Mouse (Mus musculus) forebrain, embryonic 15.5 days (tissue): Measurements from ENCODE around the gene Ccin. TPM values are rescaled to one million over a fixed set of nuclear protein-coding genes. Genes with fewer than 3 reads are reported as not detected.

Experiments
- ATAC-seq: fragments of 200-750 bp; cut with Nextera tagmentation; replicated peaks from 2 replicates; pipeline ENCODE4 v1.8.0; 2017; ENCODE audit warnings: mild to moderate bottlenecking, moderate TSS enrichment, moderate library complexity
- H3K27ac ChIP-seq: fragments of 300-500 bp; sonication (generic); replicated peaks from 2 replicates; pipeline ENCODE4 v1.5.1; 2015; ENCODE audit warnings: mild to moderate bottlenecking, inconsistent platforms
- H3K27me3 ChIP-seq: fragments of 300-500 bp; sonication (generic); 2 replicates; pipeline ENCODE4 v1.6.1; 2015; ENCODE audit warnings: inconsistent platforms
- H3K36me3 ChIP-seq: fragments of 300-500 bp; sonication (generic); 2 replicates; pipeline ENCODE4 v1.6.1; 2015; ENCODE audit warnings: mild to moderate bottlenecking, inconsistent platforms
- H3K4me1 ChIP-seq: fragments of 300-500 bp; sonication (generic); 2 replicates; pipeline ENCODE4 v1.6.1; 2015; ENCODE audit warnings: inconsistent platforms
- H3K4me2 ChIP-seq: fragments of 300-500 bp; sonication (generic); replicated peaks from 2 replicates; pipeline ENCODE4 v1.6.1; 2015; ENCODE audit warnings: mild to moderate bottlenecking, inconsistent platforms
- H3K4me3 ChIP-seq: fragments of 300-500 bp; sonication (generic); 2 replicates; pipeline ENCODE4 v1.5.1; 2015; ENCODE audit warnings: mild to moderate bottlenecking, inconsistent platforms
- H3K9ac ChIP-seq: fragments of 300-500 bp; sonication (generic); replicated peaks from 2 replicates; pipeline ENCODE4 v1.6.1; 2015; ENCODE audit warnings: mild to moderate bottlenecking, inconsistent platforms
- H3K9me3 ChIP-seq: fragments of 300-500 bp; sonication (generic); 2 replicates; pipeline ENCODE4 v1.6.1; 2016; ENCODE audit warnings: inconsistent platforms
- WGBS: fragments of 180-500 bp; shearing (Covaris S2); methylation state at CpG from one replicate; pipeline ENCODE4 v1.1.7; 2015; ENCODE audit warnings: mixed read lengths; 5-methylcytosine and 5-hydroxymethylcytosine counted together
- polyA plus RNA-seq: library from polyadenylated mRNA; unstranded; fragments of >200 nt; fragmentation: Nextera tagmentation; extraction: Ambion mirVana; gene quantifications from 2 replicates; pipeline ENCODE4 v1.2.1, GENCODE M21; 2015

Ccin gene
- polyA plus RNA-seq, 1 experiment from 2014 or later: not detected

GRCm38 (mm10) chr4:43964951-43965684, 18.2 kb upstream of the Ccin start:
- Histone ChIP-seq H3K9me3 (no peaks in the 10 kb centered on the region), H3K27me3 (no peaks in the 10 kb centered on the region), H3K36me3 (no peaks in the 10 kb centered on the region), H3K27ac (no peak overlapping the region), H3K4me3 (no peak overlapping the region), H3K4me1 (peaks cover 10% of the 10 kb centered on the region), H3K4me2 (no peak overlapping the region), H3K9ac (no peak overlapping the region)
- no peak for ATAC-seq
- 49% methylated on average over 4 of the region's 4 CpGs for WGBS

- Histone ChIP-seq H3K9me3 (no peaks in the 10 kb centered on the region), H3K9ac (no peak overlapping the region), H3K4me2 (no peak overlapping the region), H3K27ac (no peak overlapping the region), H3K36me3 (no peaks in the 10 kb centered on the region), H3K27me3 (no peaks in the 10 kb centered on the region), H3K4me1 (peaks cover 10% of the 10 kb centered on the region), H3K4me3 (no peak overlapping the region)
- no peak for ATAC-seq
- WGBS: 85% methylated on average over 7 of the region's 7 CpGs
Observed at GRCm38 (mm10) chr4:43965856-43966535, 17.3 kb upstream of the Ccin start.

DNA sequence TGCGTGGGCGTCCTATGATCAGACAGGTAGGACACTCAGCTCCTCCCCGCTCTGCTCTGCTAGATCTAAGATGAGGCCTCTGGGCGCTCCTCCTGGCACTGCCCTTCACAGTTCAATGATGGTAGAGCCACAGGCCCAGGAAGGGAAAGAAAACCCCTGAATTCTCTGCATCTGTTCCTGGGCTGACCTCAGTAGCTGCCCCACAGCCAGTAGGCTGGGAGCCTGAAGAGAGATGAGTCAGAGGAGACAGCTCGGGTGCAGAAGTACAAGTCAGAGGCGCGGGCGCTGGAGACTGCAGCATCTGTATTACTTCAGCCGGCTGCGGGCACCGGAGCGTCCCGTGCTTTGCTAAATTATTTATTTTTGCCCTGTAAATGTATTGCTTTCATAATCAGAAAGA, 14.6 kb upstream of the Ccin start:
- 56% methylated on average over 13 of the region's 13 CpGs for WGBS
- Histone ChIP-seq H3K36me3 (no peaks in the 10 kb centered on the region), H3K27me3 (no peaks in the 10 kb centered on the region), H3K4me1 (peaks cover 19% of the 10 kb centered on the region), H3K9ac (no peak overlapping the region), H3K9me3 (no peaks in the 10 kb centered on the region), H3K4me2 (no peak overlapping the region), H3K27ac (no peak overlapping the region), H3K4me3 (no peak overlapping the region)
- no peak for ATAC-seq

DNA sequence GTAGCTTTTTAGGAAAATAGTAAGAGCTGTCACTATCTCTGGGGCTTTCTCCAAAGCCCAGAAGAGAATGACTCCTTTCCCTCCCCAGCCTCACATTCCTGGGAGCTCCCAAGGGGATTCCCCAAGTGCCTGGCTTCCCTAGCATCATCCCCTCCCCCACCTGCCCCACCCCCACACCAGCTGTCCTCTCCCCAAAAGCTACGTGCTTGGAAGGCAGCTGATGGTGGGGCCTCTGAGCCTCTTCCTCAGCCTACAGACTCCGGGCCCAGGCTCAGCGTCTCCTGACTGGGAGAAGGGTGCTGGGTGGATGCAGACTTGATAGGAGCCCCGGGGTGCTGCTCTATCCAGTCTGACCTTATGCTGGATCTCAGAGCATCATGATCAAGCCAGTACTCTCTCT, 13.9 kb upstream of the Ccin start:
- H3K4me3 ChIP-seq: no peak overlapping the region
- peak; percentile 69 for ATAC-seq
- H3K4me1 ChIP-seq: peaks cover 19% of the 10 kb centered on the region
- no peaks in the 10 kb centered on the region for H3K9me3 ChIP-seq
- no peak overlapping the region for H3K9ac ChIP-seq
- H3K36me3 ChIP-seq: no peaks in the 10 kb centered on the region
- H3K4me2 ChIP-seq: peak overlapping the region; percentile 6; the same call in 1 of the 2 replicates
- WGBS: 14% methylated on average over 4 of the region's 4 CpGs
- 0 out of 2 replicates have a peak overlapping the region, but pooled peaks have one; percentile 19 for H3K27ac ChIP-seq
- H3K27me3 ChIP-seq: no peaks in the 10 kb centered on the region

GRCm38 (mm10) chr4:43970393-43971330, 12.6 kb upstream of the Ccin start:
- Histone ChIP-seq H3K27ac (no peak overlapping the region), H3K4me2 (no peak overlapping the region), H3K4me3 (no peak overlapping the region), H3K9ac (no peak overlapping the region), H3K36me3 (no peaks in the 10 kb centered on the region), H3K9me3 (no peaks in the 10 kb centered on the region), H3K4me1 (peaks cover 19% of the 10 kb centered on the region), H3K27me3 (no peaks in the 10 kb centered on the region)
- WGBS: 86% methylated on average over 20 of the region's 20 CpGs
- no peak for ATAC-seq

DNA sequence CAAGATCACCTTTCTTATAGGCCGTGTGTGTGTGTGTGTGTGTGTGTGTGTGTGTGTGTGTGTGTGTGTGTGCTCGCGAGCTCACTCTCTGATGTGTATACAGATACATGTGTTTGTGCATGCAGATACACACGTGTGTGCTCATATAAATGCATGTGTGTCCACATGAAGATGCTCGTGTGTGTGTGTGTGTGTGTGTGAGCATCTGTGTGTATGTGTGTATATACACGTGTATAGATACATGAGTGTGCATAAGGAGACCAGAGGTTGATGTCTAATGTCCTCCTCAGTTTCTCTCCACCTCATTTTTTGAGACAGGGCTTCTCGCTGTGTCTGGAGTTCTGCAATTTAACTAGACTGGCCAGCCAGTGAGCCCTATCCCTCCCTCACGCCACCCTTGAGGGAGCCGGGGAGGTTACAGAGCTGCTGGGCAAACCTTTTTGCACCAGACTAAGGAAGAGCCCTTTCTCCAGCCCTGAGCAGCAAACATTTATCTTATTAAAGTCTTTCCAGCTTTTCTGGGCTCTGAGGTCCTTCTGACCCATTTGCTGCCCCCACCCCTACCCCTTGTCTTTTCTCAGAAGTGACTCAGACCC, 11.6 kb upstream of the Ccin start:
- Histone ChIP-seq H3K4me2 (no peak overlapping the region), H3K36me3 (no peaks in the 10 kb centered on the region), H3K4me1 (peaks cover 19% of the 10 kb centered on the region), H3K9ac (no peak overlapping the region), H3K27me3 (no peaks in the 10 kb centered on the region), H3K4me3 (no peak overlapping the region), H3K9me3 (no peaks in the 10 kb centered on the region), H3K27ac (no peak overlapping the region; the same call in 1 of the 2 replicates)
- WGBS: 69% methylated on average over 9 of the region's 9 CpGs
- ATAC-seq: no peak

DNA sequence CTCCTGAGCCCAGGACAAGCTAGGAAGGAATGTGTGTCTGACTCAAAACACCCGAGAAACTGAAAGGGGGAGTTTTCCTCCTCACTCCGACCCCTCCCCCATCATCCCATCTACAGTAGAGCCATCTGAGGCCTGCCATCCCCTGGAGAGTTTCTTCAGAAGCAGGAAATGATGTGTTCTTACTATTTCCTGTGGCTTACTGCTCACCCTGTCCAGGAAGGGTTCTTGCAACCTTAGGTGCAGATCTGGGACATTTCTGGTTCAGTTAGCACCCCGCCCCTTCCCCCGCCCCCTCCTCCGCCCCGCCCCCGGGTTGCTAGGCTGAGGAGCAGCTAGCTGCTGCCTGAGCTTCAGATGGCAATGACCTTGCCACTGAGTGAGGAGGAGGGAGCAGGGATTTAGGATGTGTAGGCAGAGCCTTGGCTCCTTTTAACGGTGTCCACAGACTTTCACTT, 11.1 kb upstream of the Ccin start:
- WGBS: 4% methylated on average over 8 of the region's 8 CpGs
- Histone ChIP-seq H3K27me3 (no peaks in the 10 kb centered on the region), H3K9ac (no peak overlapping the region), H3K4me3 (no peak overlapping the region), H3K4me1 (peaks cover 19% of the 10 kb centered on the region), H3K9me3 (no peaks in the 10 kb centered on the region), H3K27ac (no peak overlapping the region; the same call in 1 of the 2 replicates), H3K36me3 (no peaks in the 10 kb centered on the region), H3K4me2 (no peak overlapping the region)
- ATAC-seq: 0 out of 2 replicates have a peak, but pooled peaks have one; percentile 30

DNA sequence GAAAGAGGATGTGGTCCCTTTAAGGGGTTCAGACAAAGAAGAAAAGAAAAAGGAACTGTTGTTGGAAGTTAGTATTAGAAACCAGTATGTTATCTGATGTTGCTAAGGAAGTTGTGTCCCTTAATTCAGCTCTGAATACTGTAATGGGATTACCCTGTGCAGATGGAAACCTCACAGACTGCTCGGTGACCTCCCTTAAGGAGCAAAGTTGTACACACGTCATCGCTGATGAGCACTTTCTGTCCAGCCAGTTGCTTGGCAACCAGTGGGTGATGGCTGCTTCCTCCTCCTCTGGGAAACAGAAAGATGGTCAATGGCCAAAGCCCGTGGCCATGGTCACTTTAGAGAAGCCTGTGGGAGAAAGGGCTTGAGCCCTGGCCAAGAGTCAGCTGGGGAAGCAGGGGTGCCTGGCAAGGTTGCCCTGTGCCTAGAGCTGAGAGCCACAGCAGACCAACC, 9.7 kb upstream of the Ccin start:
- WGBS: 53% methylated on average over 4 of the region's 4 CpGs
- Histone ChIP-seq H3K36me3 (no peaks in the 10 kb centered on the region), H3K9me3 (no peaks in the 10 kb centered on the region), H3K4me2 (no peak overlapping the region), H3K27me3 (no peaks in the 10 kb centered on the region), H3K4me1 (peaks cover 22% of the 10 kb centered on the region), H3K27ac (no peak overlapping the region), H3K4me3 (no peak overlapping the region), H3K9ac (no peak overlapping the region)
- no peak for ATAC-seq

GRCm38 (mm10) chr4:43974914-43975616, 8.2 kb upstream of the Ccin start:
- H3K9me3 ChIP-seq: no peaks in the 10 kb centered on the region
- no peaks in the 10 kb centered on the region for H3K27me3 ChIP-seq
- 81% methylated on average over 10 of the region's 10 CpGs for WGBS
- peaks cover 29% of the 10 kb centered on the region for H3K4me1 ChIP-seq
- no peaks in the 10 kb centered on the region for H3K36me3 ChIP-seq
- no peak overlapping the region for H3K4me2 ChIP-seq
- H3K9ac ChIP-seq: no peak overlapping the region
- no peak overlapping the region for H3K27ac ChIP-seq
- no peak for ATAC-seq
- no peak overlapping the region for H3K4me3 ChIP-seq

DNA sequence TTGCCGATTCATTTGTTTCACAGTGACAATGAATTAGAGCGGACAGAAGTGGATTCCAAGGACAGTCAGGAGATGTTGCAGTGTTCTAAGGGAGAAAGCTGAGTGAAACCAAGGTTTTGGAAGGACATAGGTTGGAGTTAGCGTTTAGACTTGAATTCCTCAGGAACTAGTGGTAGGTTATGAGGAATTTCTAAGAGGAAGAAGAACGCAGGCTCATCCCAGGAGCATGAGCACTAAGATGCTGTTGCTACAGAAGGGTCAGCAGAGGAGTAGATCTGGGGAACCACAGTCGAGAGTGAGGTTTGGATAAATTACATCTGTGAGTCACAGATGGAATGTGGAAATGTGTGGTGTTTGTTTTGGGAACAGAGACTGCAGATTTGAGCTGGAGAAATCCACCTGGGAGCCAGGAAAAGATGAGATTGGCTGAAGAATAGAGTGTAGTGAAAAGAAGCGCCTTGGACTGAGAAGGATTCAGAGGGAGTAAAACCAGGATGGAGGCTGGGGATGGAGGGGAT, 7.0 kb upstream of the Ccin start:
- Histone ChIP-seq H3K36me3 (no peaks in the 10 kb centered on the region), H3K27ac (no peak overlapping the region), H3K9me3 (no peaks in the 10 kb centered on the region), H3K9ac (no peak overlapping the region), H3K4me2 (no peak overlapping the region), H3K4me3 (no peak overlapping the region), H3K4me1 (peaks cover 34% of the 10 kb centered on the region), H3K27me3 (no peaks in the 10 kb centered on the region)
- no peak for ATAC-seq
- 85% methylated on average over 6 of the region's 6 CpGs for WGBS
